Mouse (Mus musculus) adrenal gland, postnatal 14 days (tissue): ENCODE measurements around the gene Kif2c. TPM values are rescaled to one million over a fixed set of nuclear protein-coding genes. Genes with fewer than 3 reads are reported as not detected.

Source experiments
- DNase-seq: peaks from one replicate; pipeline ENCODE4 v3.0.0; 2021; ENCODE audit warnings: mixed read lengths
- long read RNA-seq, 2 experiments: library from polyadenylated mRNA; stranded (forward); transcript quantifications; one replicate each; pipeline ENCODE4 v2.0.0; 2021
- total RNA-seq: library from RNA; stranded (reverse); gene quantifications from 2 replicates; pipeline ENCODE4 v1.2.3, GENCODE M21; 2021

Kif2c gene
- total RNA-seq, result 7.1 and 7.2 TPM in 2 replicates
- long read RNA-seq, experiment 1, transcript Kif2c-201 (20 exons, 2,842 nt), result major isoform, 5 of 7 reads
- long read RNA-seq, experiment 1, partial matches to known transcripts, result 0 of 7 reads
- long read RNA-seq, experiment 1, other reads (novel, unspliced or antisense), result 2 of 7 reads
- long read RNA-seq, experiment 2, transcript Kif2c-201 (20 exons, 2,842 nt), result major isoform, 6 of 8 reads
- long read RNA-seq, experiment 2, partial matches to known transcripts, result 0 of 8 reads
- long read RNA-seq, experiment 2, other reads (novel, unspliced or antisense), result 2 of 8 reads

GRCm38 (mm10) chr4:117181863-117182758 lies at the start of gene Kif2c:
TSS of gene Kif2c (minus strand) at chr4:117182639.
- peak; percentile 95 for DNase-seq

- peak; percentile 30 for DNase-seq
These were observed 48.8 kb upstream of the Kif2c start for GRCm38 (mm10) chr4:117231208-117231607.

GRCm38 (mm10) chr4:117230331-117230730 lies 47.9 kb upstream of the Kif2c start:
- DNase-seq, result no peak

GRCm38 (mm10) chr4:117229590-117229989 lies 47.2 kb upstream of the Kif2c start:
- no peak for DNase-seq

GRCm38 (mm10) chr4:117225250-117225649 lies 42.8 kb upstream of the Kif2c start:
- no peak for DNase-seq

- no peak for DNase-seq
These were observed 41.7 kb upstream of the Kif2c start for GRCm38 (mm10) chr4:117224122-117224521.

- no peak for DNase-seq
These were observed 40.6 kb upstream of the Kif2c start for GRCm38 (mm10) chr4:117223001-117223400.

GRCm38 (mm10) chr4:117221836-117222235 lies 39.4 kb upstream of the Kif2c start:
- peak; percentile 31 for DNase-seq

GRCm38 (mm10) chr4:117220741-117221515 lies 38.5 kb upstream of the Kif2c start:
- DNase-seq, result no peak

- peak; percentile 75 for DNase-seq
These were observed 36.2 kb upstream of the Kif2c start for GRCm38 (mm10) chr4:117218517-117219219.

GRCm38 (mm10) chr4:117217029-117217428 lies 34.6 kb upstream of the Kif2c start:
- DNase-seq, result no peak

GRCm38 (mm10) chr4:117214250-117214649 lies 31.8 kb upstream of the Kif2c start:
- no peak for DNase-seq

GRCm38 (mm10) chr4:117210147-117211074 lies 28.0 kb upstream of the Kif2c start:
- DNase-seq, result peak; percentile 93

- DNase-seq, result no peak
These were observed 27.2 kb upstream of the Kif2c start for GRCm38 (mm10) chr4:117209592-117209991.

- no peak for DNase-seq
These were observed 20.5 kb upstream of the Kif2c start for GRCm38 (mm10) chr4:117202992-117203354.

GRCm38 (mm10) chr4:117202046-117202991 lies 19.9 kb upstream of the Kif2c start:
- peak; percentile 66 for DNase-seq

- no peak for DNase-seq
These were observed 9.4 kb upstream of the Kif2c start for GRCm38 (mm10) chr4:117191804-117192203.

GRCm38 (mm10) chr4:117190660-117191059 lies 8.2 kb upstream of the Kif2c start:
- no peak for DNase-seq

- DNase-seq, result peak; percentile 52
These were observed 7.6 kb upstream of the Kif2c start for GRCm38 (mm10) chr4:117189856-117190543.
